Mouse (Mus musculus) thymus, adult 18-20 months (tissue): Measurements from ENCODE around the gene Rara.
"Not testable (repeated sequence)": the region's sequence is repeated elsewhere in the genome, so short reads cannot be mapped to it uniquely, and the experiment has no call there.

Source experiments
- DNase-seq, 2 experiments: peaks; one replicate each; pipeline ENCODE4 v3.0.0; 2022; ENCODE audit warnings: mixed read lengths in 2 of 2

Rara gene

GRCm38 (mm10) chr11:98970191-98970925 is 42.7 kb downstream of the Rara start:
- DNase-seq = no peak

GRCm38 (mm10) chr11:98971316-98972031 is 43.9 kb downstream of the Rara start:
- DNase-seq = no peak

- DNase-seq = peak; percentile 73 to 79
Observed at GRCm38 (mm10) chr11:98972215-98972614, 44.6 kb downstream of the Rara start.

- no peak for DNase-seq
Observed at GRCm38 (mm10) chr11:98972801-98973360, 45.3 kb downstream of the Rara start.

GRCm38 (mm10) chr11:98973584-98973983 is 46.0 kb downstream of the Rara start:
- DNase-seq = peak in 1 of 2 experiments; percentile 24

GRCm38 (mm10) chr11:98974213-98974612 is 46.6 kb downstream of the Rara start:
- DNase-seq = no peak

GRCm38 (mm10) chr11:98974871-98975719 is 47.5 kb downstream of the Rara start:
- DNase-seq = peak in 1 of 2 experiments; percentile 50

GRCm38 (mm10) chr11:98978526-98979148 is 51.0 kb downstream of the Rara start:
- no peak for DNase-seq

- no peak for DNase-seq
Observed at GRCm38 (mm10) chr11:98979356-98979755, 51.7 kb downstream of the Rara start.

GRCm38 (mm10) chr11:98981289-98981996 is 53.8 kb downstream of the Rara start:
- DNase-seq = no peak

GRCm38 (mm10) chr11:98981997-98982772 is 54.6 kb downstream of the Rara start:
- DNase-seq = no peak

- DNase-seq = no peak
Observed at GRCm38 (mm10) chr11:98982773-98983133, 55.1 kb downstream of the Rara start, which contains the start of gene Gjd3. Gjd3 (minus strand) TSS chr11:98983016.

- DNase-seq = no peak
Observed at GRCm38 (mm10) chr11:98983551-98983950, 55.9 kb downstream of the Rara start.

- DNase-seq = no peak
Observed at GRCm38 (mm10) chr11:98985542-98985941, 57.9 kb downstream of the Rara start.

- DNase-seq = not testable (repeated sequence)
Observed at GRCm38 (mm10) chr11:98988260-98988659, 60.6 kb downstream of the Rara start.

GRCm38 (mm10) chr11:98990866-98991265 is 63.2 kb downstream of the Rara start:
- DNase-seq = no peak

GRCm38 (mm10) chr11:98995987-98996386 is 68.4 kb downstream of the Rara start:
- DNase-seq = no peak

- DNase-seq = no peak
Observed at GRCm38 (mm10) chr11:98997659-98998058, 70.0 kb downstream of the Rara start.

GRCm38 (mm10) chr11:98998776-98999175 is 71.2 kb downstream of the Rara start:
- no peak for DNase-seq

GRCm38 (mm10) chr11:98999243-98999642 is 71.6 kb downstream of the Rara start:
- no peak for DNase-seq

GRCm38 (mm10) chr11:99006788-99007187 is 79.2 kb downstream of the Rara start:
- no peak for DNase-seq
